Mouse (Mus musculus) liver, embryonic 18 days (tissue): ENCODE data around the gene Hoxd8. TPM values are rescaled to one million over a fixed set of nuclear protein-coding genes. Genes with fewer than 3 reads are reported as not detected.

ENCODE experiments used
- polyA plus RNA-seq: library from polyadenylated mRNA; depleted of rRNA; stranded (reverse); fragments of >200 nt; gene quantifications from 2 replicates; pipeline ENCODE4 v1.2.3, GENCODE M21; 2012; rRNA removed

Gene Hoxd8
- polyA plus RNA-seq = 0.02 and 0.05 TPM in 2 replicates

DNA sequence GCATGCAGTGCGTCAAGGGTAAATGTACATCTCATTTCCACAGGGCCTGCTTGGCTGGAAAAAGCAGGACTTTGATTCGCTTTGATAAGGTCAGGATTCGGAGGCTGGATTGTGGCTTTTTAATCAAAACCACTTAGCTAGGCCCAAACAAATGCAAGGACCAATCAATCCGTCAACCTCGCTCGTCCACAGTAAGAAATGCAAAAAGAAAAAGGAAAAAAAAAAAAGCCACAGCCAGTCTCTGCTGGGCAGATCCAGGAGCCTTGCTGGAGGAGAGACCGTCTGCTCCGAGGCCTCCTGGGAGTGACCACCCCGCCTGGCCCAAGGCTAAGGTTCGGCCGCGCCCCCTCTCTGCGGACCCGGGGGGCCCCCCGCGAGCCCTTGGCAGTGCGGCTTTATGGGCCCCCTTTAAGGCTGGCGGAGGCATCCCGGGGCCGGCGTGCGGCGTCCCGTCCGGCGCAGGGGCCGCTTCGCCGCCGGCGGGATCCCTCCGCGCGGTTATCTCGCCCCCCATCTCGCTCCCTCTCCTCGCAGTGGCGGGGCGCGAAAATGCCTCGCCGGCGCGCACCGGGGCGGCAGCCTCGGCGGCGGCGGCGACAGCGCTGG is at the start of gene Hoxd8:
Gene Hoxd8, plus strand, starts transcription at position 223 of the 606 bp plus-strand sequence.

DNA sequence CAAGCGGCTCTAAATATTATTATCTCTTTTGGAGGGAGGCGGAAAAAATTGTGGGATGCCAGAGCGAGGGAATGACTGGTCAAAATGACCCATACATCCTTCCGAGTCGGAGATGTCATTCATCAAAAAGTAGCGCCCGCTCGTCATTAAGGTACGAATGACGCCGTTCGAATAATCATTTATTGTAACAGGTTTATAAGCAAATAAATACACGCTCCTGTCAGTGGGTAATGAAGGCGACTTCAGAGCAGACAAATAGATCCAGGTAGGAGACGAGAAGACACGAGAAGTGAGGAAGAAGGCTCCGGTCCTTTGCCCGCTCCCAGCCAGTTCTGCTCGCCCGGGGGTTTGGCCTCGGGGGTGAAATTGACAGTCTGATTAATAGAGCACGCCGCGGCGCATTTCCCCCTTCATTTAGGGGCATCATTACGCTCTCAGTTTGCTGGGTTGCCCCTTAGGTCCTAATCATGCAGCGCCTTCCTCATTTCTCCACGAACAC is 44.9 kb upstream of the Hoxd8 start, which contains the start of gene Evx2:
Gene Evx2, minus strand, starts transcription at position 51 of the 499 bp plus-strand sequence.

DNA sequence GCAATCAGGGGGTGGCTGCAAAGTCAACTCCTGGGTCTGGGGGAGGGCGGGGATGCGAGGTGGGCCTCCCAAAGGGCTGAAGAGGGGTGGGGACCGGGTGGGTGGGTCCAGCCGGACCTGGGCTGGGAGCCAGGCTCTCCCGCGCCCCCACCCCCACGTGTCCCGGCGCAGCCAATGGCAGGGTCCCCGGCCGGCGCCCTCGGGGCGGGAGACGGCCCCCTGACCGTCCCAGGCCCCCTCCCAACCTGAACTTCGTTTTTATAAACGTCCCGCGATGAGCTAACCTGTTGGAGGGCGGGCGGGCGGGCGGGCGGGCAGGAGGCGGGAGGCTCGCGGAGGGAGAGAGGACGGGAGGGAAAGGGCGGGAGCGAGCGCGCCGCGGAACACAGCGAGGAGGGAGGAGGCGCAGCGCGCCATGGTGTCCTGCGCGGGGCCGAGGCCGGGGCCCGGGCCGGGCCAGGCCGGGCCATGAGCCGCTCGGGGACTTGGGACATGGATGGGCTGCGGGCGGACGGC is 36.5 kb upstream of the Hoxd8 start, which contains the start of gene Hoxd13:
Gene Hoxd13, plus strand, starts transcription at position 469 of the 516 bp plus-strand sequence.

GRCm38 (mm10) chr2:74674881-74675665 is 29.3 kb upstream of the Hoxd8 start, which contains the start of gene Hoxd12:
Gene Hoxd12, plus strand, starts transcription at chr2:74675013.

GRCm38 (mm10) chr2:74678891-74679595 is 25.4 kb upstream of the Hoxd8 start, which contains the start of gene Hoxd11:
Gene Hoxd11, plus strand, starts transcription at chr2:74679557.

GRCm38 (mm10) chr2:74691022-74691951 is 13.1 kb upstream of the Hoxd8 start, which contains the start of gene Hoxd10:
Gene Hoxd10, plus strand, starts transcription at chr2:74691924.

DNA sequence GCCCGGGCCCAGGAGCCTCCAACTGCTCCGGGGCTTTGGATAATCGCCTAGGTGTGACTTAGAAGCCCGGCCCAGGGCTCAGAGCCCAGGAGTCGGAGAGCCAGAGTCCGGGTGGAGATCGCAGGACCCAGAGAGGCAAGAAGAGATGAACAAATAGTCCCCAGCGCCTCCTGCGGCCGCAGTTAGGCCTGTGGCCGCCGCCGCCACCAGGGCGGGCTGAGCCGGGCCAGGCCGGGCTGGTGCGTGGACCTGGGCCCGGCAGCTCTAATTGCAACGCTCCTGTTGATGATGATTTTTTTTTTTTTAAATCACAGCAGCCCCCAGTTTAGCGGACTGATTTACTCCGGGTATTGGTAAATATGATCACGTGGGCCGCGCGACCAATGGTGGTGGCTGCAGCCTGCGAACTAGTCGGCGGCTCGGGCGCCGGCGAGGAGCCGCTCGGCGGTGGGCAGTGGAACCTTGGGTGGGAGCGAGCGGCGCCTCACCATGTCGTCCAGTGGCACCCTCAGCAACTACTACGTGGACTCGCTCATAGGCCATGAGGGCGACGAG is 6.8 kb upstream of the Hoxd8 start, which contains the start of gene Hoxd9:
Gene Hoxd9, plus strand, starts transcription at position 161 of the 555 bp plus-strand sequence.

DNA sequence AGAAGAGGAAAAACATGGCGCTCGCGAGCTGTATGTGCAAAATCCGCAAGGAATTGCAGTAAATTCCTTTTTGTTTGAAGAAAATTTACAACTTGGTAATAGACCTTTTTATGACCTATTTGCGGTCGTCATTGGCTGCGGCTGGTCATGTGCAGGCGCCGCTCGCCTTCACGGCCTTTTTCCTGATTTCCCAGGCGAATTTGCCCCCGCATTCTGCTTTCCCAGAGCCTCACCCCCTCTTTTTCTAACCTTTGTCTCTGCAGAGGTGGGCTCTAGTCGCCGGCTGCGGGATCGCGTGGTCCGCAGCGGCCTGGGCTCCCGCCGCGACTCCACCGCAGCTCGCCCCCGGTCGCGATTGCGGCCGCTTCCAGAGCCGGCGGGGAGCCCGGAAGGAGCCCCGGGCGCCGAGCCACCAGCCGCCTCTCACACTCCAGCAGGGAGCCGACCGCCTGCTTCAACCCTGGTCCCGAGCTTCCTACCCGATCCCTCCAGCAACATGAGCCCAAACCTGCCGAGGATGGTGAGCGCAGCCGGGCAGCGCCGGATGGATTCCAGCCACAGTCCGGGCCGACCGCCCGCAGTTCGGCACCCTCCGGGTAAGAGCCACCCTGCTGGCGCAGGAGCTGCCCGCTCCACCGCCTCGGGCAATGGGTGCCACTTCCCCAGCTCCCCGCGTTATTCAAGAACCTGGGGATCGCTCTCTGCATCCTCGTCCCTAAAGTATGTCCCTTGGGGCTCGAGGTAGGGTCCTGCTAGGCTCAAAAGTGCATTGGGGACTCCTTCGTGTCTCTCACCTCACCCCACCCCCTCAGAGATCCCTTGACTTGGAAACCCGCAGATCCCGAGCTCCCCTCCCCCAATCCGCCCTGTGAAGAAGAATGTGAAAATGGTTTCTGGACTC is 7.6 kb downstream of the Hoxd8 start, which contains the start of the genes Hoxd3 and Hoxd4:
Gene Hoxd3, plus strand, starts transcription at position 207 of the 901 bp plus-strand sequence.
Gene Hoxd4, plus strand, starts transcription at position 209 of the 901 bp plus-strand sequence.

GRCm38 (mm10) chr2:74726551-74726950 is 22.1 kb downstream of the Hoxd8 start, which contains the start of gene Gm28230:
Gene Gm28230, plus strand, starts transcription at chr2:74726728.

Other genes starting within 250 kb of the Hoxd8 start
- 5.0 and 5.2 TPM in 2 replicates for gene Lnpk, start 125.2 kb upstream of the Hoxd8 start, polyA plus RNA-seq
- gene Evx2, start 45.1 kb upstream of the Hoxd8 start, polyA plus RNA-seq = not detected in 2 replicates
- not detected in 2 replicates for gene Hoxd13, start 36.3 kb upstream of the Hoxd8 start, polyA plus RNA-seq
- gene Hoxd12, start 29.6 kb upstream of the Hoxd8 start, polyA plus RNA-seq = not detected in 2 replicates
- not detected in 2 replicates for gene Hoxd11, start 25.1 kb upstream of the Hoxd8 start, polyA plus RNA-seq
- gene Hoxd10, start 12.7 kb upstream of the Hoxd8 start, polyA plus RNA-seq = not detected in 2 replicates
- gene Hoxd9, start 6.9 kb upstream of the Hoxd8 start, polyA plus RNA-seq = not detected in 2 replicates
- gene Hoxd3, start 7.3 kb downstream of the Hoxd8 start, polyA plus RNA-seq = 0.01 TPM in 1 of 2 replicates, not detected in the other
- 0.05 and 0.06 TPM in 2 replicates for gene Hoxd4, start 7.3 kb downstream of the Hoxd8 start, polyA plus RNA-seq
- 0.01 TPM in 2 replicates for gene Gm28230, start 22.1 kb downstream of the Hoxd8 start, polyA plus RNA-seq
- not detected in 2 replicates for gene Hoxd1, start 58.4 kb downstream of the Hoxd8 start, polyA plus RNA-seq
- gene Mtx2, start 121.2 kb downstream of the Hoxd8 start, polyA plus RNA-seq = 29.1 and 31.6 TPM in 2 replicates